Mouse (Mus musculus) megakaryocyte, embryonic 14.5 days (primary cell): Measurements from ENCODE around the gene Cpsf6.

Experiments used
- FLI1 ChIP-seq: IDR thresholded peaks from 2 replicates; pipeline ENCODE4 v1.6.1; 2012; ENCODE audit warnings: low read length, inconsistent platforms, mixed read lengths
- GATA1 ChIP-seq: IDR thresholded peaks from 3 replicates; pipeline ENCODE4 v1.6.1; 2012; ENCODE audit warnings: mixed read lengths, low read length, inconsistent platforms, borderline replicate concordance

- no peak for TF ChIP-seq GATA1
- TF ChIP-seq FLI1 = no peak
These were observed 39.9 kb upstream of the Cpsf6 start for GRCm38 (mm10) chr10:117419577-117420290.
